Mouse (Mus musculus) limb, embryonic 12.5 days (tissue): ENCODE data around the gene Pard3. TPM values are rescaled to one million over a fixed set of nuclear protein-coding genes. Genes with fewer than 3 reads are reported as not detected.

ENCODE experiments used
- ATAC-seq: fragments of 200-750 bp; cut with Nextera tagmentation; 2 replicates; pipeline ENCODE4 v1.8.0; 2017; ENCODE audit warnings: low read depth, moderate TSS enrichment; ENCODE audit not compliant: insufficient number of reproducible peaks, insufficient read depth, low FRiP score, low TSS enrichment
- H3K27ac ChIP-seq: fragments of 300-500 bp; sonication (generic); 2 replicates; pipeline ENCODE4 v1.5.1; 2016; ENCODE audit warnings: mild to moderate bottlenecking, moderate library complexity
- H3K27me3 ChIP-seq: fragments of 300-500 bp; sonication (generic); 2 replicates; pipeline ENCODE4 v1.6.1; 2016; ENCODE audit warnings: mild to moderate bottlenecking, moderate library complexity
- H3K36me3 ChIP-seq: fragments of 300-500 bp; sonication (generic); 2 replicates; pipeline ENCODE4 v1.6.1; 2016; ENCODE audit warnings: mild to moderate bottlenecking, moderate library complexity
- H3K4me1 ChIP-seq: fragments of 300-500 bp; sonication (generic); replicated peaks from 2 replicates; pipeline ENCODE4 v1.6.1; 2016
- H3K4me2 ChIP-seq: fragments of 300-500 bp; sonication (generic); 2 replicates; pipeline ENCODE4 v1.6.1; 2016; ENCODE audit warnings: mild to moderate bottlenecking, moderate library complexity
- H3K4me3 ChIP-seq: fragments of 300-500 bp; sonication (generic); replicated peaks from 2 replicates; pipeline ENCODE4 v1.5.1; 2016; ENCODE audit warnings: mild to moderate bottlenecking
- H3K9ac ChIP-seq: fragments of 300-500 bp; sonication (generic); replicated peaks from 2 replicates; pipeline ENCODE4 v1.6.1; 2016; ENCODE audit warnings: mild to moderate bottlenecking, moderate library complexity
- H3K9me3 ChIP-seq: fragments of 300-500 bp; sonication (generic); 2 replicates; pipeline ENCODE4 v1.6.1; 2016; ENCODE audit warnings: mild to moderate bottlenecking, moderate library complexity
- WGBS: fragments of 180-500 bp; shearing (Covaris S2); methylation state at CpG from one replicate; pipeline ENCODE4 v1.1.7; 2016; 5-methylcytosine and 5-hydroxymethylcytosine counted together
- polyA plus RNA-seq: library from polyadenylated mRNA; unstranded; fragments of >200 nt; fragmentation: Nextera tagmentation; extraction: Ambion mirVana; gene quantifications from 2 replicates; pipeline ENCODE4 v1.2.1, GENCODE M21; 2016

Pard3 gene
- polyA plus RNA-seq, 1 experiment from 2014 or later, result 50.6 TPM

GRCm38 (mm10) chr8:127087434-127087833 is 23.7 kb downstream of the Pard3 start:
- no peak overlapping the region for H3K4me2 ChIP-seq
- 53% methylated on average over 1 of the region's 1 CpGs for WGBS
- H3K36me3 ChIP-seq, result no peaks in the 10 kb centered on the region
- no peaks in the 10 kb centered on the region for H3K9me3 ChIP-seq
- no peak for ATAC-seq
- H3K9ac ChIP-seq, result no peak overlapping the region
- H3K4me3 ChIP-seq, result no peak overlapping the region
- H3K27me3 ChIP-seq, result no peaks in the 10 kb centered on the region
- no peak overlapping the region for H3K27ac ChIP-seq
- H3K4me1 ChIP-seq, result peaks cover 61% of the 10 kb centered on the region

- Histone ChIP-seq H3K9ac (no peak overlapping the region), H3K4me1 (peaks cover 69% of the 10 kb centered on the region), H3K4me2 (peak overlapping the region; percentile 47), H3K27me3 (no peaks in the 10 kb centered on the region), H3K27ac (0 out of 2 replicates have a peak overlapping the region, but pooled peaks have one; percentile 19), H3K4me3 (no peak overlapping the region), H3K9me3 (no peaks in the 10 kb centered on the region), H3K36me3 (no peaks in the 10 kb centered on the region)
- ATAC-seq, result peak; percentile 77
- 5% methylated on average over 9 of the region's 9 CpGs for WGBS
Observed at GRCm38 (mm10) chr8:127088372-127088771, 24.7 kb downstream of the Pard3 start.

GRCm38 (mm10) chr8:127089021-127089420 is 25.3 kb downstream of the Pard3 start:
- no peak for ATAC-seq
- Histone ChIP-seq H3K27me3 (no peaks in the 10 kb centered on the region), H3K4me1 (peaks cover 75% of the 10 kb centered on the region)

GRCm38 (mm10) chr8:127090435-127090834 is 26.7 kb downstream of the Pard3 start:
- Histone ChIP-seq H3K9ac (no peak overlapping the region), H3K4me1 (peaks cover 82% of the 10 kb centered on the region), H3K4me3 (no peak overlapping the region), H3K9me3 (no peaks in the 10 kb centered on the region), H3K27ac (no peak overlapping the region), H3K27me3 (no peaks in the 10 kb centered on the region), H3K4me2 (no peak overlapping the region), H3K36me3 (no peaks in the 10 kb centered on the region)
- whole genome bisulfite sequencing, result 76% methylated on average over 4 of the region's 4 CpGs
- no peak for ATAC-seq

More at GRCm38 (mm10) chr8:127089021-127089420, 25.3 kb downstream of the Pard3 start:
- no peaks in the 10 kb centered on the region for H3K9me3 ChIP-seq
- H3K9ac ChIP-seq, result no peak overlapping the region
- H3K36me3 ChIP-seq, result no peaks in the 10 kb centered on the region
- no peak overlapping the region for H3K4me3 ChIP-seq
- peak overlapping the region; percentile 47; the same call in 1 of the 2 replicates for H3K4me2 ChIP-seq
- no peak overlapping the region for H3K27ac ChIP-seq
- WGBS, result 10% methylated on average over 8 of the region's 8 CpGs

- Histone ChIP-seq H3K4me2 (no peak overlapping the region), H3K9me3 (no peaks in the 10 kb centered on the region), H3K27me3 (no peaks in the 10 kb centered on the region), H3K4me3 (no peak overlapping the region), H3K9ac (no peak overlapping the region), H3K36me3 (no peaks in the 10 kb centered on the region), H3K4me1 (peaks cover 75% of the 10 kb centered on the region), H3K27ac (no peak overlapping the region)
- ATAC-seq, result no peak
- 86% methylated on average over 3 of the region's 3 CpGs for WGBS
Observed at GRCm38 (mm10) chr8:127091936-127092335, 28.2 kb downstream of the Pard3 start.

DNA sequence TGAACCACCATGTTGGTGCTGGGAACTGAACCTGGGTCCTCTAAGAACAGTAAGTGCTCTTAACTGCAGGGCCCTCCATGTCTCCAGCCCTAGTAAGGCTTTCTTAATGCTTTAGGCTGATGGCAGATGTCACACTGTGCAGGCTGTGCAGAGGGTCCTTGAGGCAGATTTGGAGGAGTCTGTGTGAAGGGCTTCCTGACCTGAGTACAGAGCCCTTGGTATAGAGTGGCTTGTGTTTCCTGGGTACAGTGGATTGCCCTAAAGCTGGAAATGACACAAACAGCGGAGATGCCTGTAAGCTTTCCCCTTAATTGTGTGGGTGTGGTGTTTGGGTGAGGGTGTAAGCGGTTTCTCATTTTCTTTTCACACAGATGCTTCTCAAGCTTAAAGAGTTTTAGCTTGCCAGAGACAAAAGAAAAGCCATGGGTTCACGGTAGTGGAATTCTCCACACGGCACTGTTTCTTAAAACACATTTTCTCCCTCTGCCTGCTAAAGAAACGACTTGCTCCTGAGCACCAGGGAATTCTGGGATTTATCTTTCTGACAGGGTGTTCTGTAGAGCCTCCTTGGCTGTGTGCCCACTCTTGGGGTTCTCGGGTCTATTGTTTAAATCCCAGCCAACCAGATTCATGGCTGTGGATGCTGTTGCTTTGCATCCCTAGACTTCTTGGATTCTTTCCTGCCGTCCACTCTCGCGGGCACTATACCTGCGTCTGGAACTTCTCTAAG is 28.9 kb downstream of the Pard3 start:
- H3K36me3 ChIP-seq, result no peaks in the 10 kb centered on the region
- no peak overlapping the region for H3K4me3 ChIP-seq
- peaks cover 73% of the 10 kb centered on the region for H3K4me1 ChIP-seq
- 42% methylated on average over 10 of the region's 10 CpGs for WGBS
- no peaks in the 10 kb centered on the region for H3K9me3 ChIP-seq
- no peaks in the 10 kb centered on the region for H3K27me3 ChIP-seq
- no peak for ATAC-seq
- no peak overlapping the region for H3K9ac ChIP-seq
- H3K4me2 ChIP-seq, result peak overlapping the region; percentile 15
- H3K27ac ChIP-seq, result peak overlapping the region; percentile 30; the same call in 1 of the 2 replicates

- no peak for ATAC-seq
- WGBS, result 54% methylated on average over 3 of the region's 3 CpGs
- peak overlapping the region; percentile 15 for H3K4me2 ChIP-seq
- peaks cover 67% of the 10 kb centered on the region for H3K4me1 ChIP-seq
- peak overlapping the region; percentile 19; the same call in 1 of the 2 replicates for H3K27ac ChIP-seq
- no peaks in the 10 kb centered on the region for H3K9me3 ChIP-seq
- no peaks in the 10 kb centered on the region for H3K27me3 ChIP-seq
- H3K4me3 ChIP-seq, result no peak overlapping the region
- no peak overlapping the region for H3K9ac ChIP-seq
- H3K36me3 ChIP-seq, result no peaks in the 10 kb centered on the region
Observed at GRCm38 (mm10) chr8:127093113-127093426, 29.4 kb downstream of the Pard3 start.

GRCm38 (mm10) chr8:127095763-127096162 is 32.1 kb downstream of the Pard3 start:
- 59% methylated on average over 7 of the region's 7 CpGs for WGBS
- H3K4me1 ChIP-seq, result peaks cover 48% of the 10 kb centered on the region
- H3K36me3 ChIP-seq, result no peaks in the 10 kb centered on the region
- ATAC-seq, result no peak
- H3K4me3 ChIP-seq, result no peak overlapping the region
- no peaks in the 10 kb centered on the region for H3K27me3 ChIP-seq
- H3K9ac ChIP-seq, result no peak overlapping the region
- H3K27ac ChIP-seq, result no peak overlapping the region
- no peaks in the 10 kb centered on the region for H3K9me3 ChIP-seq
- no peak overlapping the region for H3K4me2 ChIP-seq

- no peak overlapping the region for H3K9ac ChIP-seq
- WGBS, result 68% methylated on average over 1 of the region's 1 CpGs
- ATAC-seq, result no peak
- H3K4me1 ChIP-seq, result peaks cover 23% of the 10 kb centered on the region
- no peaks in the 10 kb centered on the region for H3K9me3 ChIP-seq
- no peak overlapping the region for H3K27ac ChIP-seq
- no peaks in the 10 kb centered on the region for H3K36me3 ChIP-seq
- H3K4me2 ChIP-seq, result no peak overlapping the region
- no peaks in the 10 kb centered on the region for H3K27me3 ChIP-seq
- no peak overlapping the region for H3K4me3 ChIP-seq
Observed at GRCm38 (mm10) chr8:127099439-127100090, 35.9 kb downstream of the Pard3 start.

DNA sequence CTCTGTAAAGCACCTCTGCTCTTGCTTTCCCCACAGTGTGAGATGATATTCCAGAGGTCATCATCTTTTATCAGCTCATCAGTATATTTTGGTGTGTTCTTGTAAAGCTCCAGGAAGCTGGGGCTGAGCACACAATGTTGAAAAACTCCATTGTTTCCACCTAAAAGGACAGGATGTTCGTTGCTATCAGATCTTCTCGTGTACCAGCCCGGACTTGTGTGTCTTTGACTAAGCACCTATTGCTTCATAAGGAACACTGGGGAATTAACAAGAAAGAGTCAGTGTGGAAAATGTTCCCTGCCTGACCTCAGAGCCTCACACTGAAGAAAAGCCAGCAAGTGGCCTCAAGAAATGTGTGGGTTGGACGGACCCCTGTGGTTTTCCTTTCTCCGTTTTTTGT is 39.6 kb downstream of the Pard3 start:
- no peak overlapping the region for H3K9ac ChIP-seq
- 84% methylated on average over 5 of the region's 5 CpGs for WGBS
- H3K4me3 ChIP-seq, result no peak overlapping the region

GRCm38 (mm10) chr8:127104616-127105015 is 40.9 kb downstream of the Pard3 start:
- 70% methylated on average over 2 of the region's 2 CpGs for whole genome bisulfite sequencing
- Histone ChIP-seq H3K27me3 (no peaks in the 10 kb centered on the region), H3K36me3 (no peaks in the 10 kb centered on the region), H3K9me3 (no peaks in the 10 kb centered on the region), H3K9ac (no peak overlapping the region), H3K4me3 (no peak overlapping the region), H3K4me2 (no peak overlapping the region), H3K27ac (no peak overlapping the region), H3K4me1 (peaks cover 13% of the 10 kb centered on the region)
- no peak for ATAC-seq

More for the DNA sequence above, 39.6 kb downstream of the Pard3 start:
- H3K9me3 ChIP-seq, result no peaks in the 10 kb centered on the region
- no peak overlapping the region for H3K27ac ChIP-seq
- no peak overlapping the region for H3K4me2 ChIP-seq
- no peaks in the 10 kb centered on the region for H3K27me3 ChIP-seq
- H3K4me1 ChIP-seq, result peaks cover 16% of the 10 kb centered on the region
- no peaks in the 10 kb centered on the region for H3K36me3 ChIP-seq
- no peak for ATAC-seq
